Mouse (Mus musculus) hindbrain, embryonic 13.5 days (tissue): Measurements from ENCODE around the gene Samd13. TPM values are rescaled to one million over a fixed set of nuclear protein-coding genes. Genes with fewer than 3 reads are reported as not detected.

Experiments used
- ATAC-seq: fragments of 200-750 bp; cut with Nextera tagmentation; 2 replicates; pipeline ENCODE4 v1.8.0; 2017; ENCODE audit warnings: moderate TSS enrichment; ENCODE audit not compliant: low FRiP score
- H3K27ac ChIP-seq: fragments of 300-500 bp; sonication (generic); 2 replicates; pipeline ENCODE4 v1.5.1; 2015; ENCODE audit warnings: inconsistent platforms, mild to moderate bottlenecking, moderate library complexity
- H3K27me3 ChIP-seq: fragments of 300-500 bp; sonication (generic); 2 replicates; pipeline ENCODE4 v1.6.1; 2015; ENCODE audit warnings: mild to moderate bottlenecking, inconsistent platforms
- H3K36me3 ChIP-seq: fragments of 300-500 bp; sonication (generic); 2 replicates; pipeline ENCODE4 v1.6.1; 2015; ENCODE audit warnings: mild to moderate bottlenecking, inconsistent platforms
- H3K4me1 ChIP-seq: fragments of 300-500 bp; sonication (generic); replicated peaks from 2 replicates; pipeline ENCODE4 v1.6.1; 2015; ENCODE audit warnings: inconsistent platforms
- H3K4me2 ChIP-seq: fragments of 300-500 bp; sonication (generic); 2 replicates; pipeline ENCODE4 v1.6.1; 2015; ENCODE audit warnings: inconsistent platforms, mild to moderate bottlenecking, moderate library complexity
- H3K4me3 ChIP-seq: fragments of 300-500 bp; sonication (generic); 2 replicates; pipeline ENCODE4 v1.5.1; 2015; ENCODE audit warnings: mild to moderate bottlenecking, inconsistent platforms
- H3K9ac ChIP-seq: fragments of 300-500 bp; sonication (generic); 2 replicates; pipeline ENCODE4 v1.6.1; 2015; ENCODE audit warnings: mild to moderate bottlenecking, inconsistent platforms
- H3K9me3 ChIP-seq: fragments of 300-500 bp; sonication (generic); 2 replicates; pipeline ENCODE4 v1.6.1; 2016; ENCODE audit warnings: inconsistent platforms
- WGBS: fragments of 180-500 bp; shearing (Covaris S2); methylation state at CpG from one replicate; pipeline ENCODE4 v1.1.7; 2015; 5-methylcytosine and 5-hydroxymethylcytosine counted together
- polyA plus RNA-seq: library from polyadenylated mRNA; unstranded; fragments of >200 nt; fragmentation: Nextera tagmentation; extraction: Ambion mirVana; gene quantifications from 2 replicates; pipeline ENCODE4 v1.2.1, GENCODE M21; 2015

Samd13 gene
- polyA plus RNA-seq, 1 experiment from 2014 or later = 0.44 TPM

DNA sequence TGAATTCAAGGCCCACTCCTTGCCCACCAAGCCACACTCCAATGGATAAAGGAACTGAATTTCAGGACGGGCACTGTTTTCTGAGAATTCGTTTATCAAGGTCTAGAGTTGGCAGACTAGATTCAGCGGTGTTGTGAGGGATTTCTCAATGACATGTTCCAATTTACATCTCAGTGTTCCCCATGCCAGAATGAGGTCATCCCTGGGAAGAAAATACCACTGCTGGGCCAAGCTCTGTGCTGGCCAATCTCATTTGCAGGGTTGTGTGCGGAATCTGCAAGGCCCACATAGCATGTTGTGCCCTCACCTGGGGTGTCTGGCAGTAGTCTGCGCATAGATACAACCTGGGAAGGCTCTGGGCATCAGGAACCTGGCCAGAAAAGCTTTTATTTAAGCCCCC lies 26.1 kb downstream of the Samd13 start:
- Histone ChIP-seq H3K36me3 (no peaks in the 10 kb centered on the region), H3K27me3 (no peaks in the 10 kb centered on the region), H3K9ac (no peak overlapping the region), H3K4me1 (no peaks in the 10 kb centered on the region), H3K4me2 (no peak overlapping the region), H3K27ac (no peak overlapping the region), H3K9me3 (no peaks in the 10 kb centered on the region), H3K4me3 (no peak overlapping the region)
- ATAC-seq = no peak
- WGBS = 95% methylated on average over 5 of the region's 5 CpGs

DNA sequence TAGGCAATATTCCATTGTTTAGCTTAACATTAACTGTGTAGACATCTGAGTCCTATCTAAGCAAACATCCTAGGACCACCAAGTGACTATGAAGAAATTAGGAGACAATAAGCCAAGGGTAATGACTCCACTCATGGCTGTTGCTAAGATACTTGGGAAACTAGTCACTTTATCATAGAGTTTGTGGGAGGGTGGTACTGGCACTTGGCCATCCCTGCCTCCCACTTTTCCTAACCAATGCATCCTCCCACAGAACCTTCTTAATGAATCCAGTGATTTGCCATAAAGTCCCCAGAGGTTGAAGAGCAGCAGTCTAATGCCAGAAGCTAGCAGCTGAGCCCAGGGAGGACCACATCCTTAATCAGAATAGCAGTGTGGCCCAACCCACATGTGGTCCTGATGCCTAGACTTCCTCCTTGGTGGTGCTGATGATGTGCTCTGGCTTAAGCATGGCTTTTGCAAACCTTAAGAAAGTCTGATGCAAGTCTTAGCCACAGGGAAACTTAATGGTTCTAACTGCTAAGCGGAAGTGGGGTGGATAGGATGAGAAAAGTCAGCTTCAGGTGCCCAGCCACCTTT lies 27.2 kb downstream of the Samd13 start:
- Histone ChIP-seq H3K36me3 (no peaks in the 10 kb centered on the region), H3K9me3 (no peaks in the 10 kb centered on the region), H3K27ac (no peak overlapping the region), H3K4me1 (no peaks in the 10 kb centered on the region), H3K4me3 (no peak overlapping the region), H3K4me2 (no peak overlapping the region), H3K9ac (no peak overlapping the region), H3K27me3 (no peaks in the 10 kb centered on the region)
- WGBS = 92% methylated on average over 1 of the region's 1 CpGs
- ATAC-seq = no peak

DNA sequence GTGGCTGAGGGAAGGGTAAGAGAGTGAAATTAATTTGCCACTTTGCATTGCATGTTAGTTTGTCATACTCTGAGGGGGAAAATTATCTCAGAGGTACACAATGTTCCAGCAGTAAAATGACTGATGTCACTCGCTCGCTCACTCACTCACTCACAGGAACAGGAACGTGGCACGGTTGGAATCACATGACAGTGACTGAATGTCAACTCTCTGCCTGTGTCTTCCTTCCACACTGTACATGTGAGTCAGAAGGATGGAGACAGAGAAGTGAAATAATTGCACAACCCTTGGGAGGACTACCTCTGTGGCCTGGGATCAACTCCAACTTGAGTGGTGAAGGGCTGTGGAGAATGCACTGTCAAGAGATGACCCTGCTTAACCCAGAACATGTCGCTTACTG lies 28.0 kb downstream of the Samd13 start:
- H3K36me3 ChIP-seq = no peaks in the 10 kb centered on the region
- 90% methylated on average over 5 of the region's 5 CpGs for WGBS
- ATAC-seq = no peak

DNA sequence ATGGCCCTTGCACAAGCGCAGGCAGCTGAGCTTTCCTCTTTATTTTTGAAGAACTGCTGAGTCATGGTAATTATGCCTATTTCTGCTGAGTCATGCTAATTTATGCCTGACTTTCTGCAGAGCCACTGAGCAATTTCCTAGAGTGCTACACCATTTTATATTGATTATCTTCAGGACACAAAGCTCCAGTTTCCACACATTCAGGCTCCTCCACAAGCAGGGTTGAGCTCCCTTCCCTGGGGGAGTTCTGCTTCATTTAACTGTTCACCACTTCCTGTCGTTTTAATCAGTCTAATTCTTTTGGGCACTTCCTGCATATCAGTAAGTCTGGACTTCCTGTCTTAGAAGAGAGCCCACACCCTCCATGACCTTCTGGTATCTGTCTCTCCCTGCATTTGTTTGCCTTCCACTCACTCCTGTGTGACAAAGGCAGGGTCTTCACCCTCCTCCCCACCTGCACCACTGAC lies 30.2 kb downstream of the Samd13 start:
- Histone ChIP-seq H3K36me3 (no peaks in the 10 kb centered on the region), H3K27me3 (no peaks in the 10 kb centered on the region), H3K4me2 (no peak overlapping the region), H3K4me1 (no peaks in the 10 kb centered on the region), H3K9ac (no peak overlapping the region), H3K27ac (no peak overlapping the region), H3K4me3 (no peak overlapping the region), H3K9me3 (no peaks in the 10 kb centered on the region)
- 71% methylated on average over 2 of the region's 2 CpGs for WGBS
- ATAC-seq = no peak

More for the DNA sequence above, 28.0 kb downstream of the Samd13 start:
- no peaks in the 10 kb centered on the region for H3K4me1 ChIP-seq
- no peaks in the 10 kb centered on the region for H3K9me3 ChIP-seq
- H3K4me3 ChIP-seq = no peak overlapping the region
- no peaks in the 10 kb centered on the region for H3K27me3 ChIP-seq
- no peak overlapping the region for H3K9ac ChIP-seq
- no peak overlapping the region for H3K27ac ChIP-seq
- no peak overlapping the region for H3K4me2 ChIP-seq

DNA sequence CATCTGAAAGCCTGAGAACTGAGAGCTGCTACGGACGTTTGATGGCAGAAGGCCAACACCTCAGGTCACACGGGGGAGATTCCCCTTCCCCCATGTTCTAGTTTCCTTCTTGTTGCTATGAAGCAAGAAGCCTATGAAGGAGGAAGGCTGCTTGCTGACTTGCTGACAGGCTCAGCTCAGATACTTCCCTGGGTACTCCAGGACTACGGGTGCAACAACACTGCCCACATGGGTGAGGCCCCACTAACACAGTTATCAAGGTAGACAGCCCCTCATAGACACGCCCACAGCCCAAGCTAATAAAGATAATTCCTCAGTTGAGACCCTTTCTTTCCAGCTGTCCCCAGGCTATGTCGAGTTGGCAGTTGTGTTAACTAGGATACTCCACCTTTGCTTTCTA lies 31.7 kb downstream of the Samd13 start:
- no peak for ATAC-seq

DNA sequence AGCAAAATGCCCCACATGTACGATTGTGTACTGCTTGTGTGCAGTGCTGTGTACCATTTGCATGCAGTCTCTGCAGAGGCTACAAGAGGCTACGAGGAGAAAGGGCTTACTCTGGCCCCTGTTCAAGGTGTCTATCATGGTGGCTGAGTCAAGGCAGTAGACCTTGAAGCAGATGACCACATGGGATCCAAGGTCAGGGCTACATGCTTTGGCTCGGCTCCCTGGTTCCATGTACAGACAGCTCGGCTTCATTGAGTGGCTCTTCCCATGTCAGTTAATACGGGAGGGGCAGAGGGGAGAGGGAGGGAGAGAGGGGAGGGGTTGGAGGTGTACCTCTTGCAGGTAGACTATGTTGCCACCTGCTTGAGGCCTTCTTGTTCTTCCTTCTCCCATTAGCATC lies 33.0 kb downstream of the Samd13 start:
- Histone ChIP-seq H3K27ac (no peak overlapping the region), H3K4me2 (no peak overlapping the region), H3K4me1 (no peaks in the 10 kb centered on the region), H3K9me3 (no peaks in the 10 kb centered on the region), H3K27me3 (no peaks in the 10 kb centered on the region), H3K9ac (no peak overlapping the region), H3K4me3 (no peak overlapping the region), H3K36me3 (no peaks in the 10 kb centered on the region)
- 87% methylated on average over 5 of the region's 5 CpGs for WGBS
- no peak for ATAC-seq

More for the DNA sequence above, 31.7 kb downstream of the Samd13 start:
- no peak overlapping the region for H3K27ac ChIP-seq
- H3K36me3 ChIP-seq = no peaks in the 10 kb centered on the region
- no peaks in the 10 kb centered on the region for H3K27me3 ChIP-seq
- WGBS = 74% methylated on average over 6 of the region's 6 CpGs
- no peaks in the 10 kb centered on the region for H3K4me1 ChIP-seq
- H3K9ac ChIP-seq = no peak overlapping the region
- no peaks in the 10 kb centered on the region for H3K9me3 ChIP-seq
- no peak overlapping the region for H3K4me2 ChIP-seq
- no peak overlapping the region for H3K4me3 ChIP-seq

DNA sequence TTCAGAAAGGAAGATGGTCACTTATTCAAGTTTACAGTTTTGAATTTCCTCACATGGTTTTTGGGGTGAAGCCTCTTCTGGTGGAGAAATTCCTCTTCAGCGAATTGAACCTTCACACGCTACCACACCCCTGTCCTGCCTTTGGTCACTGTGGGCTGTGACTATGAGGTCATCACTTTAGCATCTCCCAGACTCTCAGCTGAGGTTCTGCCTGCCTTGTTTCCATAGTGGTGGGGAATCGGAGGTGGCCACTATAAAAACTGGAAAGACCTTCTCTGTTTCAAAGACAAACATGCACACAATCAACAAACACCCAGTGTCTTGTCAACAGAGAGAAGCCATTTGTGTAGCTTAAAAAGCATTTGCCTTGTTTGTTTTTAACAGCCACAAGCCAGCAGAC lies 34.2 kb downstream of the Samd13 start, which contains the start of gene 4930503B20Rik:
TSS of gene 4930503B20Rik (minus strand) at position 101 of the 400 bp plus-strand sequence.
- no peaks in the 10 kb centered on the region for H3K9me3 ChIP-seq
- H3K4me3 ChIP-seq = no peak within 1 kb of the TSS
- no peak within 1 kb of the TSS for H3K27ac ChIP-seq
- no peaks in the 10 kb centered on the region for H3K36me3 ChIP-seq
- 92% methylated on average over 3 of the region's 3 CpGs for WGBS
- H3K27me3 ChIP-seq = no peaks in the 10 kb centered on the region
- ATAC-seq = no peak
- no peak within 1 kb of the TSS for H3K9ac ChIP-seq
- H3K4me1 ChIP-seq = no peaks in the 10 kb centered on the region
- H3K4me2 ChIP-seq = no peak within 1 kb of the TSS

DNA sequence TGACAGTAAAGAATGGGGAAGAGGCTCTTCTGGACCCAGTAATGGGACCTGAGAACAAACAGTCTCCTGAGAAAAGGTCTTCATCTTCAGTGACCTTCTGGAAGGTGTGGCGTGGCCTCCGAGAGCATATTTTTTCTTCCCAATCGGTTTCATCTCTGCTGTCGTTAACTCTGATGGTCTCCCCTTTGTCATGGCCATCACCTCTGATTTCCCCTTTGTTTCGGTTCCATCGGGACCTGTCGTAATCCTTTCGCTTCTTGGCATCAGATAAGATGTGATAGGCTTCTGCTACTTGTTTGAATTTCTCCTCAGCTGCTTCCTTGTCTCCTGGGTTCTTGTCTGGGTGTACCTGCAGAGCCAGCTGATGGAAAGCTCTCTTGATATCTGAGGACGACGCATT lies 34.7 kb downstream of the Samd13 start:
- H3K4me2 ChIP-seq = no peak overlapping the region
- no peak overlapping the region for H3K9ac ChIP-seq
- H3K9me3 ChIP-seq = no peaks in the 10 kb centered on the region
- H3K27ac ChIP-seq = no peak overlapping the region
- H3K27me3 ChIP-seq = no peaks in the 10 kb centered on the region
- no peaks in the 10 kb centered on the region for H3K36me3 ChIP-seq
- 90% methylated on average over 10 of the region's 10 CpGs for WGBS
- no peak overlapping the region for H3K4me3 ChIP-seq
- no peaks in the 10 kb centered on the region for H3K4me1 ChIP-seq
- ATAC-seq = no peak

DNA sequence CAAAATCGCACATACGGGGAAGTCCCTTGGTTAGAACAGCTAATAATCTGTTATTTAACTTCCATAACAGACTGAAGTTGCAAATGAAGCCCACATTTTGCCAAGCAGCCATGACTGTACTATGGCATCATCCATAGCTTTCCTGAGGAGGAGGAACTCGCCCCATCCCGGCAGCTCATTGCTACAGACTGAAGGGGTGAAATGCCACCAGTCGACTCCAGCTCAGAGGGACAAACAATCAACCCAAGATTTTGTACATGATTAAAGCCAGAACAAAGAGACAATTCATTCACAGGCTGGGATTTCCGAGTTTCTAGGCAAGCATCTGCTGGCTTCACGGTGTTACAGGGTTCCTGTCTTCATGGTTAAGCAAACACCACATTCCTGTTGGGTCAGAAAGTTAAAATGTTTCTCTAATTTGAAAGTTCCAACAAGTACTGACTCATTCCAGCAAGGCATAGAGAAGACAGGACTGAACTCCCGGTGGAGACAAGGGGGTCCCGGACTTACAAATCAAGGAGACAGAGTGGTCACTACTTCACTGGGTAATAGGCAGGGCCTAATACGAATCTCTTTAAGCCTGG lies 36.0 kb downstream of the Samd13 start:
- H3K27me3 ChIP-seq = no peaks in the 10 kb centered on the region
- H3K4me1 ChIP-seq = no peaks in the 10 kb centered on the region
- no peak overlapping the region for H3K4me2 ChIP-seq
- no peak overlapping the region for H3K27ac ChIP-seq
- no peaks in the 10 kb centered on the region for H3K9me3 ChIP-seq
- H3K9ac ChIP-seq = no peak overlapping the region
- H3K4me3 ChIP-seq = no peak overlapping the region
- no peak for ATAC-seq
- H3K36me3 ChIP-seq = no peaks in the 10 kb centered on the region
- WGBS = 77% methylated on average over 10 of the region's 10 CpGs

DNA sequence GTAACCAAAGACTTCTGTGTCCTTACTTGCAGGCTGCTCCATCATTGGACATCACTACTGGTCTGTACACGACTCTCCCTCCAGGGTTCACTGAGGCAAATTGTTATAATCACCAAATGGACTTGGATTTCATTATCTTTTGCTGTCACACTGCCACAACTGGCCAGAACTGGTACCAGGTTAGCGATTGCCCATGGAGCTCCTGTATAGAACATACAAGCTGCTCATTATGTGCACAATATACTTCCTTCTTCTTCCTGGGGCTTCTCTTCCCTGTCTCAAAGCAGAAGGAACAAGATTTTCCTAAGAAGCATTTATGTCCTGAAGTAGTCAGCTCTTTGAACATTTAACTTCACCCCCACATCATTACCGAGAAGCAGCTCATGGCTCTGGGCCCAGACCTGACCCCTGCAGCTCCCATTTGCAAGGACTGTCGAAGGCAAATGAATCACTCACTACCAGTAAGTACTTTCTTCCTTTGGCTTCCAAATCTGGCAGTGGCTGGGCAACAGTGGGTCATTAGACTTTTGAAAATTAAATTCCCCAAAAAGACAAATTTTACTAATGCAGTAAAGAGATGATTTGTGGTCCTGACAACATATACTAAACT lies 43.5 kb downstream of the Samd13 start:
- H3K4me2 ChIP-seq = no peak overlapping the region
- H3K9me3 ChIP-seq = no peaks in the 10 kb centered on the region
- WGBS = 54% methylated on average over 4 of the region's 4 CpGs
- H3K9ac ChIP-seq = no peak overlapping the region
- no peak overlapping the region for H3K27ac ChIP-seq
- H3K36me3 ChIP-seq = no peaks in the 10 kb centered on the region
- ATAC-seq = no peak
- H3K27me3 ChIP-seq = no peaks in the 10 kb centered on the region
- H3K4me3 ChIP-seq = no peak overlapping the region
- no peaks in the 10 kb centered on the region for H3K4me1 ChIP-seq

DNA sequence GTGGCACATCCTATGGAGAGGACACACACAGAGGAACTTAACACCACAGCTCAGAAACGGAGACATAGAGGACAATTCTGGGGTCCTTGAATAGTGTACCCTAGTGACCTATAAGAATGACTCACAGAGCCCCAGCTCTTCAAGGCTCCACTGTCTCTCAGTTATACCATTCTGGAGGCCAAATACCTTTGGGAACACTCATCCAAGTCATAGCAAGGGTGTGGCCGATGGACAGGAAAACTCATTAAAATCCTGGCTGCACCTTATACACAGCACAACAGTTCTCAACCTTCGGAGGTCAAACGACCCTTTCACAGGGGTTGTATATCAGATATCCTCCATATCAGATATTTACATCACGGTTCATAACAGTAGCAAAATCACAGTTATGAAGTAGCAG lies 52.9 kb downstream of the Samd13 start:
- ATAC-seq = no peak
- H3K27ac ChIP-seq = no peak overlapping the region
- no peaks in the 10 kb centered on the region for H3K27me3 ChIP-seq
- no peaks in the 10 kb centered on the region for H3K4me1 ChIP-seq
- H3K9ac ChIP-seq = no peak overlapping the region
- H3K4me3 ChIP-seq = no peak overlapping the region
- H3K9me3 ChIP-seq = no peaks in the 10 kb centered on the region
- no peak overlapping the region for H3K4me2 ChIP-seq
- no peaks in the 10 kb centered on the region for H3K36me3 ChIP-seq
- 89% methylated on average over 5 of the region's 5 CpGs for WGBS

DNA sequence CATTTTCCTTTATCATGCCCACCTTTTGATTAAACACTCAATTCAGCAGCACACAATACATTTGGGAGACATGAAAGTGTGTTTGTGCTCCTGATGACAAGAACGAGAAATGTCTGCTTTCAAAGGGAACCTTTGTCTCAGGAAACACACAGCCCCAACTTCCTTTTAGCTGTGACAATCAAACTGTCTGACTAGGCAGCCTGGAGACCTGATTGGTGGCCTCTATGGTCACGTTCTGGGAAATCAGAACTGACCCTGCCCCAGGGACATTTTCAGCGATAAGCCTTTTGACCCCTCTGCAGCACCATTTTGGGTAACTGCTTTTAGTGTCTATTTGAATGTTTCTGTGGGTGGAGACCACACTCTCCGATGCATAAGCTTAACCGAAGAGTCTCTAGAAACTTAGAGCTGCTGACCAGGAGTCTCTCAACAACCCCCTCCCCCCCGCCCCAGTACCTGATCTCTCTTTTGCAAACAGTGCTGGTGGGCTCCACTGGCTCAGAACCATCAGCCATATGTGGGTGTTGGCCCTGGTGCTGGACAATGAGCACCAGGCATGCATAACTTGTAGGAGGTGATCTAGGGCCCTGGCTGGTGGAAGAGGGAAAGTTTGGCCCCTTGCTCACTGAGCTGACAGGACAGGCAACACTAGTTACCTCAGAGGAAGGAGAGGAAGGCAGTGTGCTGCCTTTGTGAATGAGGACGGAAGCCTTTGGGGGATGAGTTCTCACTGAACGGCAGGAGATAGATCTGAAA lies 57.0 kb downstream of the Samd13 start:
- no peak overlapping the region for H3K9ac ChIP-seq
- ATAC-seq = no peak
- no peaks in the 10 kb centered on the region for H3K9me3 ChIP-seq
- no peak overlapping the region for H3K4me3 ChIP-seq
- no peaks in the 10 kb centered on the region for H3K27me3 ChIP-seq
- 55% methylated on average over 8 of the region's 8 CpGs for WGBS
- no peak overlapping the region for H3K4me2 ChIP-seq
- H3K4me1 ChIP-seq = no peaks in the 10 kb centered on the region
- H3K36me3 ChIP-seq = no peaks in the 10 kb centered on the region
- no peak overlapping the region for H3K27ac ChIP-seq
